Mouse (Mus musculus) neural tube, embryonic 12.5 days (tissue): ENCODE measurements around the gene Fstl4. TPM values are rescaled to one million over a fixed set of nuclear protein-coding genes. Genes with fewer than 3 reads are reported as not detected.

Source experiments
- ATAC-seq: fragments of 200-750 bp; cut with Nextera tagmentation; 2 replicates; pipeline ENCODE4 v1.8.0; 2017; ENCODE audit warnings: low read depth, mild to moderate bottlenecking, moderate TSS enrichment, moderate library complexity; ENCODE audit not compliant: low FRiP score
- H3K27ac ChIP-seq: fragments of 300-500 bp; sonication (generic); 2 replicates; pipeline ENCODE4 v1.5.1; 2016
- H3K27me3 ChIP-seq: fragments of 300-500 bp; sonication (generic); replicated peaks from 2 replicates; pipeline ENCODE4 v1.6.1; 2016; ENCODE audit warnings: mild to moderate bottlenecking
- H3K36me3 ChIP-seq: fragments of 300-500 bp; sonication (generic); 2 replicates; pipeline ENCODE4 v1.6.1; 2016; ENCODE audit warnings: mild to moderate bottlenecking
- H3K4me1 ChIP-seq: fragments of 300-500 bp; sonication (generic); 2 replicates; pipeline ENCODE4 v1.6.1; 2016
- H3K4me2 ChIP-seq: fragments of 300-500 bp; sonication (generic); replicated peaks from 2 replicates; pipeline ENCODE4 v1.6.1; 2016; ENCODE audit warnings: mild to moderate bottlenecking
- H3K4me3 ChIP-seq: fragments of 300-500 bp; sonication (generic); 2 replicates; pipeline ENCODE4 v1.5.1; 2016
- H3K9ac ChIP-seq: fragments of 300-500 bp; sonication (generic); 2 replicates; pipeline ENCODE4 v1.6.1; 2016; ENCODE audit warnings: mild to moderate bottlenecking
- H3K9me3 ChIP-seq: fragments of 300-500 bp; sonication (generic); 2 replicates; pipeline ENCODE4 v1.6.1; 2016; ENCODE audit warnings: mild to moderate bottlenecking
- WGBS: fragments of 180-500 bp; shearing (Covaris S2); methylation state at CpG from one replicate; pipeline ENCODE4 v1.1.7; 2016; 5-methylcytosine and 5-hydroxymethylcytosine counted together
- polyA plus RNA-seq: library from polyadenylated mRNA; unstranded; fragments of >200 nt; fragmentation: Nextera tagmentation; extraction: Ambion mirVana; gene quantifications from 2 replicates; pipeline ENCODE4 v1.2.1, GENCODE M21; 2016

The Fstl4 gene
- polyA plus RNA-seq, 1 experiment from 2014 or later, result 8.7 TPM

- no peaks in the 10 kb centered on the region for H3K27me3 ChIP-seq
- ATAC-seq, result no peak
- H3K27ac ChIP-seq, result no peak overlapping the region
- H3K4me3 ChIP-seq, result no peak overlapping the region
- H3K9ac ChIP-seq, result no peak overlapping the region
- H3K36me3 ChIP-seq, result no peaks in the 10 kb centered on the region
- H3K9me3 ChIP-seq, result no peaks in the 10 kb centered on the region
- H3K4me2 ChIP-seq, result no peak overlapping the region
- no peaks in the 10 kb centered on the region for H3K4me1 ChIP-seq
- WGBS, result 77% methylated on average over 5 of the region's 5 CpGs
Measured at GRCm38 (mm10) chr11:53231836-53232235, 467.4 kb downstream of the Fstl4 start.

GRCm38 (mm10) chr11:53233590-53233989 lies 469.2 kb downstream of the Fstl4 start:
- Histone ChIP-seq H3K4me2 (no peak overlapping the region), H3K9ac (no peak overlapping the region), H3K27ac (no peak overlapping the region), H3K36me3 (no peaks in the 10 kb centered on the region), H3K9me3 (no peaks in the 10 kb centered on the region), H3K4me3 (no peak overlapping the region), H3K27me3 (no peaks in the 10 kb centered on the region), H3K4me1 (no peaks in the 10 kb centered on the region)
- 83% methylated on average over 9 of the region's 9 CpGs for WGBS
- ATAC-seq, result no peak
